Mouse (Mus musculus): ENCODE data around the gene Rfc3. TPM values are rescaled to one million over a fixed set of nuclear protein-coding genes. Genes with fewer than 3 reads are reported as not detected.
"Not testable (repeated sequence)": the region's sequence is repeated elsewhere in the genome, so short reads cannot be mapped to it uniquely, and the experiment has no call there.

The Rfc3 gene
- 1 to 10 TPM; 4.5 to 4.9 TPM for total RNA-seq (2021)
- long read RNA-seq, experiment 1, partial matches to known transcripts, result 0 of 4 reads
- long read RNA-seq, experiment 1, other reads (novel, unspliced or antisense), result 0 of 4 reads
- long read RNA-seq, experiment 2, partial matches to known transcripts, result 0 of 2 reads
- long read RNA-seq, experiment 2, other reads (novel, unspliced or antisense), result 1 of 2 reads

DNA sequence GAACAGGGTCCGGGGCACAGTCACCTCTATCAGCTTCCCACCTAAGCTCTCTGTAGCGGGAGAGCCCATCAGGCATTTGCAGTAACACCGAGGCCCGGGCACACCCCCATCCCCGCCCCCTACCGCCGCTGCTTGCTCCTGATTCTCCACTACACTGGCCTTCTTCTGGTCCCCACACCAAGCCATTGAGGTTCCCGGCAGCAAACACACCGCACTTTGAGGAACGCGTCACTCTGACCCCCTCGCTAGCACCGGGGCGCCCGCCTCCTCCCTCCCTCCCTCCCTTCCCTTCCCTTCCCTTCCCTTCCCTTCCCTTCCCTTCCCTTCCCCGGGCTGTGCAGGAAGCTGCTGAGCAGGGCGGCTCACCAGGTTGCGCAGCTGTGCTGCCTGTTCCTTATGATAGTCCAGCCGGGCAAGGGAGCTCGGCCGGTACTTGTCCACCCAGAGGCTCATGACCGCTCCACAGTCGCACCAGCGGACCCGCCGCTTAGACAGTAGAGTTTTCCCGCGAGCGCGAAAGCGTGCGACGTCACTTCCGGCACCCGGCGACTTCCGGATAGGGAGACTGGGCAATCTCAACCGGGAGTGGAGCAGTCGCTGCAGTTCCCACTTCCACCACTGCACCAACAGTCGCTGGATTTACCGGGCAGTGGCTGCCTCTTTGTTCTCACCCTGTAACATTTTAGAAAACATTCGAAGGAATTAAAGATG is at the start of gene Rfc3:
Gene Rfc3, minus strand, starts transcription at position 543 of the 711 bp plus-strand sequence.
- DNase-seq, result peak; percentile 95 to 98

DNA sequence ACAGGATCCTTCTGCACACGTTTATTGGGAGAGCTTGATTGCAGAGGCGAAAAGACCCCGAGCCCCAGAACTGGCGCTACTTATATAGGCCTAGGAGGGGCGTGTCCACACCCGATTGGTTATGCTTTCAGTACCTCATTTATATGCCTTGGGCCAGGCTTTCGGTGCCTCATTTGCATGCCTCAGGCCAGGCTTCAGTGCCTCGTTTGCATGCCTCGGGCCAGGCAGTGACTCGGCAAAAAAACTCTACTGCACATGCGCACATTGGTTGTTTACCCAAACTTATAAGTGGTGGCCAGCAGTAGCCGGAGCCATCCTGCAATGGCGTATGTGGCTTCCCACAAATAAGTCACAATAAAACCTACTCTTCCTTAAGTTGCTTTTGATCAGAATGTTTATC is 42.6 kb upstream of the Rfc3 start:
- not testable (repeated sequence) for DNase-seq

DNA sequence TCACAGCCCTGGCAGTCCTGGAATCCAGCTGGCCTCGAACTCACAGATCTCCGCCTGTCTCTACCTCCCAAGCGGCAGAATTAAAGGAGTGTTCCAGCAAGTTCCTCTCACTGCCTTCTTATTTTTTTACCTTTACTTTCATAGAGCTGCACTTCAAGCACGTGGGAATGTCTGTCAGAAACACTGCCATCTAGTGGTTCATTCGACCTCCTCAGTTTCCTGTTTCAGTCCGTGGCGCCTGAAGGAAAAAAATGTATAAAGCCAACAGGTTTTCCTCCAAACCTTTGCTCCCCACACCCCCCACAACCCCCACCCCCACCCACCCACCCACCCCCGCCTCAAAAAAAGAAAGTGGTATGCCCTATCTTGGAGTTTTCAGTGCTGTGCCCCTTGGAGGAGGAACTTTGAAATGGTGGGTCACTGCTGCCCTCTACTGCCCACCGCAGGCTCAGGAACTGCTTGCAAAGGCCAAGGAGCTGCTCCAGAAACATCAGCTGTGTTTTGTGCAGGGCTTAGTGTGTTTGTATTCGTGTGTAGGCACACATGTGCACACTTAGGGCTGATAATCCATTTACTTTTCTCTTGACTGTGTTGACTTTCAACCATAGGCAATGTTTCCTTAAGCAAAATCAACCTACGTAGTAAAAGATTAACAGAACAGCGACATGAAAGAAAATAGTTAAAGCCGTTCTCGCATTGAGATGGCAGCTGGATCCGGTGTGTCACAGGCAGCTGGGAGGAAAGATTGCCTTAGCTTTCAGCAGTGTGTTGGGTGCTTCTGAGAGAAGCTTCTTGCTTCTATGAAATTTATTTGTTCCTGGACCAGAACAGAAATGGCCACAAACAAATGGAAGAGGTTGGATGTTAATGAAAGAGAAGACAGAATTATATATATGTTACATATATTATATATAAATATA is 35.8 kb upstream of the Rfc3 start:
- DNase-seq, result peak; percentile 70 to 86

DNA sequence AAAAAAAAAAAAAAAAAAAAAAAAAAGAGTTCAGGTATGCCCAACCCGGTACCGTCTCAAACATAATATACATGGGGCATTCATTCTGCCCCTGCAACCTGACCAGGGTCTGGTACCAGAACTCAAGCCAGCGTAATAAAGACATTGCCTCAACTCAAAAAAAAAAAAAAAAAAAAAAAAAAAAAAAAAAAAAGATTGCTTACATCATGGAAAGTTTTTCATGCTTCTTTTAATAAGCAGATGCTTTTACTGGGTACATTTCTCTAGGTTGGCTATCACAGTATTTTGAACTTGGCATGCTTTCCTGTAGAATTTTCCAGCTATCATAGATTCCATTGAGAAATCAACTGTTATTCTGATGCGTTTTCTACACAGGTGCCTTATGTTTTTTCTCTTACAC is 11.2 kb upstream of the Rfc3 start:
- DNase-seq, result no peak

DNA sequence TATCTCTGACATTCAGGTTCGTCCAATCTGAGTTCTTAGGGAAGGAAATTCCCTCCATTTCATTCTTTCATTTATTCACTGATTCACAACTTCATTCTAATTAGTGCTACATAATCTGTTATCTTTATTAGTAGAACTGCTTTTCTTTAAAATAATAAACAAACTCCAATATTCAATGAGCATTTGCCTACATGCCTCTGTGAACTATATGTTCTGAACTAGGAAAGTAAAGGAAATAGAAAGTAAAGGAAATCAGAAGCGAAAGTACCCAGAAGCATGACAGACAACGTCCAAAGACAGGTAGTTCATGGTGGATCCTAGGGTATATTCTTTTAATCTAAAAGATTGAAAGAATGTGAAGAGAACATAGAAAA is 356 bp upstream of the Rfc3 start:
- no peak for DNase-seq

DNA sequence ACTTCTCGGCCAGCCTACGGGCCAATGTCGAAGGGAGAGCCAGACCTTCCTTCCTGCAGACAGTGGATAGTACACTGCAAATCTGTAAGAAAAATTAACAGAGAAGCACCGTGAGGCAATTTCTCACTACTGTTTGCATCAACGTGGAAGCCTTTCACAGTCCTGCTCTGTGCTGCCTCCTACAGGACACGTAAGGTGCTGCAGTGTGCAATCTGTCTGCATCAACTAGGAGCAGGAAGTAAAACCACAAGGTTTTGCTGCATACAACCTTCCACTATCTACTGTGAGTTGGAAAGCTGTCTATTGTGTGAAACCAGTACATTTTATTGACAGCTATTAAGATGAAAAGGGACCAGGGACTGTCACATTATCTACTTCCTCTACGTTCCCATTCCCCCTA is 6.2 kb downstream of the Rfc3 start:
- DNase-seq, result no peak

DNA sequence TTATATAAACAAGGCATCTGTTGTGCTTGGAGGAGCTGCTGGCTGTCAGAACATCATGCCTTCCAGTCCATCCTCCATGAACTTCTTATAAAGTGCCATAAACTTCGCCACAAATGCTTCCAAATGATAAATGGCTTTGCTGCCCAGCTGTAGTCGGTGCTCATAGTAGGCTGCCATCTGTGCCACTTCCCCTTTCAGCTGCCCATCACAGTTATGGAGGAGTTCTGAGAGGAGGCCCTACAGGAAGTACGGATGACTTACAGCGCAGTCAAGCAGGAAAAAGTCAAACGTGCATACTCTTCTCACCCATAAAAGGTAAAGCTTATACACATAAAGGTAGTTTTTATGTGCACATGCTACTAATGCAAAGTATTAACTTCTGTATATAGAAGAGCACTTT is 8.2 kb downstream of the Rfc3 start:
- no peak for DNase-seq

DNA sequence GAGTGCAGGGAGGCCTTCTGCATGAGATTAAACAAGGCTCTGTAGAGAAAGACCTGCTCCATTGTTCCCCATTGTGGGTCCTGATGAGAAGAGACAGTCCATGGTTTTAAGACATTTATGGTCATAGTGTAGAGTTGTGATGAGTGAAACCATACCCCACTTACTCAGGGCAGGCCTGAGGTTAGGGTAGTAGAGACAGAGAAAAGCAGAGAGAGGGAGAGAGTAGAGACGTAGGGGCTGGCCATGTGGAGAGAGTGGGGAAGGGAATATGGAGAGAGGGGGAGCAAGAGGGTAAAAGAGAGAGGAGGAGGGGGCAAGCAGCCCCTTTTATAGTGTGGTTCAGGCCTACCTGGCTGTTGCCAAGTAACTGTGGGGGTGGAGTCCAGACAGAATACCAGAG is 8.9 kb downstream of the Rfc3 start:
- no peak for DNase-seq

DNA sequence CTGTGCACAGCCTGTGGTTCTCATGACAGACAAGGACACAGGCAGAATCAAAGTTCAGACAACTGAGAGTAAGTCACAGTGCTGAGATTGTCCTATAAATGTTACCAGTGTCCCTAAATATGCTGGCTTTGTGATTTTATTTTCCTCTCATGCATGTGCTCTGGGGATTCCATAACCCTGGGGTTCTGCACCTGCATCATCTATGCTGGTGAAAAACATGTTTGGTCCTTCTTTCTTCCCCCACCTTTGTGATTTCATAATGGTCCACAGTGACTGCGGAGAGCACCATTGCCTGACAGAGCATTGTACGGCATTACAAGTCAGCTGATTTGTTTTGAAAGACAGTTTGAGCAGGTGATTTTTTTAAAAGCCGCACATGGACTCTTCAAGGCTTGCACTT is 45.1 kb downstream of the Rfc3 start, which contains the start of gene Vmn2r18:
Gene Vmn2r18, minus strand, starts transcription at position 101 of the 400 bp plus-strand sequence.
- DNase-seq, result no peak

DNA sequence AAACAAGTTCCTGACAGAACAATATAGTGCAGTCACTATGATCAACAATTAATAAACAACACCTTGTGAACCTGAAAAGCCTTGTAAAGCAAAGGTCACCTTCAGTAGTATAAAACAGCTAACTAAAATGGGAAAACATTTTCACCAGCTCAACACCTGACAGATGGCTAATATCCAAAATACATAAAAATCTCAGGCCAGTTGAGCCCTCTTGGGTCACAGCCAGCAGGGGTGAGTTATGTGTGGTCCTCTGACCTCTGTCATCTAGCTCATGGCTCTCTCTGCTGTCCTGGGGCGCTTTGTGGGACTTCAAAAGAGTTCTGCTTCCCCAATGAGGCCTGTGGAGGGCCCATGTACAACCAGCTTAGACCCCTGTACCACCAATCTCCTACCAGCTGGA is 49.3 kb downstream of the Rfc3 start:
- DNase-seq, result no peak

Other genes with a start within 250 kb of the Rfc3 start
- 1 to 10 TPM in 1 of 2 experiments, not detected in 1; 1.7 TPM for gene Gm42906, start 223.1 kb downstream of the Rfc3 start, total RNA-seq (2021)
- not detected for gene Vmn2r18, start 45.2 kb downstream of the Rfc3 start, total RNA-seq (2021)